Mouse (Mus musculus) splenic B cell, adult 2 months (primary cell): ENCODE data around the gene Oaf.

Experiments
- DNase-seq: peaks from one replicate; pipeline ENCODE4 v3.0.0-alpha.2; 2011; ENCODE audit warnings: low read depth, low spot score
- H3K27me3 ChIP-seq: 2 replicates; pipeline ENCODE4 v1.6.1; 2012; ENCODE audit warnings: mild to moderate bottlenecking, low read length, moderate library complexity, mixed read lengths; ENCODE audit not compliant: control insufficient read depth, poor library complexity, insufficient read depth, severe bottlenecking
- H3K36me3 ChIP-seq: 2 replicates; pipeline ENCODE4 v1.6.1; 2012; ENCODE audit warnings: mild to moderate bottlenecking, low read length, moderate library complexity, mixed read lengths; ENCODE audit not compliant: control insufficient read depth, poor library complexity, insufficient read depth, severe bottlenecking

Gene Oaf

GRCm38 (mm10) chr9:43222429-43222715, 17.3 kb downstream of the Oaf start:
- no peak for DNase-seq
- Histone ChIP-seq H3K27me3 (no peaks in the 10 kb centered on the region), H3K36me3 (no peaks in the 10 kb centered on the region)

DNA sequence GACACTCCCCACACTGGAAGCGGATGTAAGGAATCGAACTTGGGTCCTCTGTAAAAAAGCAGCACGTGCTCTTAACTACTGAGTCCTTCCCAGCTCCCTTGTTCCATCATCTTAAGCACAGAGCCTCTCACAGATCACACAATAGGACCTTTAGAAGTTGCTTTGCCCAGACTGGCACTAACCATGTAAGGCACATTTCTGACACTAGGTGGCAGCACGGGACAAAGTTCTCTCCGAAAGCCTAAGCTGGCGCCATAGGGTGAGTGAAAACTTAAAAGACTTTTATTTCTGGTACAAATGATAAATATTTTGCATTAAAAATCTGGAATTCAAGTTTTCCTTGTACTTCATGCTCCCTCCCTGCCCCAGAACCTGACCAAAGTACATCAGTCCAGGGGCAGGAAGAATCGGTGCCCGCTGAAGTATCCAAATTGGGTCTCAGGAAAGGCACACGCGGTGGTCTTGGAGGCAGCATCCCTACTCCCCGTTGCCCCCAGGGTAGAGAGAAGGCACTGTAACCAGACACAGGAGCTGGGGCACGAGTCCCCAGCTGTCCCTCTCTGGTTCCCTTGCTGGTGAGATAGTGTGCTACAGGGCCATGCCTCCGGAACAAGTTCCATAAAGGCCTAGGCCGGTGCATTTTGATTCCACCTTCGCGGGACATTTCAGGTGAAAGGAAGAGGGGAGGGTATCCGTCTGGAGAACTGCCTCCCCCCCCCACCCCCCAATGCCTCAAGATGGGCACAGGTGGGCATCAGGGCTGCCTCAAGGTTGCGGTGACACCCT, 17.9 kb downstream of the Oaf start:
- peak; percentile 72 for DNase-seq
- Histone ChIP-seq H3K27me3 (no peaks in the 10 kb centered on the region), H3K36me3 (no peaks in the 10 kb centered on the region)

DNA sequence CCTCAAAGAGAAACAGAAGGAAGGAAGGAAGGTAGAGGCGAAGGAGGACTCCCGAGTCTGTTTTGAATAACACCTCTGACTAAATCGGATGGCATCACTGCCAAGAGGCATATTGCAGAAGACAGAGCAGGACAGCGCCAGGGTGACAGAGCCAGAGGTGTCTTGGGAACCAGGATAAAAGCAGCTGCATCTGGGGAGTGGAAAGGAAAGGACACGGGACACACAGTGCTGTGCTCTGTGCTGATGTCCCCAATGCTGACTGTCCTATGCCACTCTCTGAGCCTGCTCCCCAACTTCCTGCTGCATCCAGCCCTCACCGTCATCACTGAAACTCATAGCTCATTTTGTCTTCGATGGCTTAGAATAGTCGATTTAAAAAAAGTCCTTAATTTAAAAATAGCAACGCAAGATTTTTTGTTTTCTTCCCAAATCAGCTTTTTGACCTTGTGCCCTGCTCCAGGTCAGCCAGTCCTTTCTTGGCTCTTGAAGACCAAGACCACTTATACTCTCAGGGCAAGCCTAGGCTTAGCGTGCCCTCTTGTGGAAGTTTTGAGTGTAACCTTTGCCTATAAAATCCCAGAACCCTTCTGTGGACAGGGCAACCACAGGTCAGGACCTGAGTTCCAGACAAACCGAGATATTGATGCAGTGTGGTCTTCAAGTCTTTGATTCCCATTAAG, 28.8 kb downstream of the Oaf start:
- Histone ChIP-seq H3K36me3 (no peaks in the 10 kb centered on the region), H3K27me3 (no peaks in the 10 kb centered on the region)
- DNase-seq: peak; percentile 27

DNA sequence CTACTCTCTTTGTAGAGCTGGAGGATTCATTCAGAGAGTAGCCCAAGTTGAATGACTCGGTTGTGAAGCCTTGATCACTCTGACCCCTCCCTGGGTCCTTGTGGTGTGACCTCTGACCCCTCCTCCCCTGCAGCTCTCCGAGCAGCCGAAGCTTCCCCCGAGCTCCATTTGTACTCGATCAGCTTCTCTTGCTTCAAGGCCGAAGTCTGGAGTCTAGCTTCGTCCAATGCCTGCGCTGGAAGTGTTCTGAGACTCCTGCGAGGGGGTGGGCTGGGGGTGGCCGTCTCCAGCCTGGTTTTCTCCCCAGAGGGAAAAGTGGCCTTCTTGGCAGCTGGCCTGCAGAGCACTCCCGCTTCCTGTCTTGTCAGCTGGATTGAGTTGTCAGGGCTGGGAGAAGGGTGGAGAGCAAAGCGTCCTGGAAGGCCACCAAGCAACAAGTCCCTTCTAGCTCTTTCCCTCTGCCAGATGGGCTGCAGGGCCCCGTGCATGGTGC, 29.5 kb downstream of the Oaf start, which contains the start of gene Pou2f3:
Gene Pou2f3, minus strand, starts transcription at position 180 of the 493 bp plus-strand sequence.
- H3K27me3 ChIP-seq: no peaks in the 10 kb centered on the region
- DNase-seq: no peak
- no peaks in the 10 kb centered on the region for H3K36me3 ChIP-seq

DNA sequence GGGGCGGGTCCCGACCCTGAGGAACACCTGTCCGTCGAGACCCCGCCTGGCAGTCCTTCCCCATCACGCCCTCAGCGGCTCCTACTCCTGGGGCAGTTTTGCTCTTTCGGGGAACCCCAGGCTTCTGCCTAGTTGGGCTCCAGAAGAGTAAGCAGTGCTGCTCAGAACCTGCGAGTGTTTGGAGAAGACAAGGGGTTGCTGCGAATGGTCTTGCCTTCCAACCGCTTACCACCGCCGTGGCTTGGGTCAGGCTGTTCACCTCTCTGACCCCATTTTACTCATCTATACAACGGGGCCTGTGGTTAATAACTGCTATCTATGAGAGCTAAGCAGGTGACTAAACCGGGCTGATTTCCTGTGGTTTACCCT, 33.7 kb downstream of the Oaf start:
- no peaks in the 10 kb centered on the region for H3K27me3 ChIP-seq
- DNase-seq: no peak

GRCm38 (mm10) chr9:43205343-43206021, 34.2 kb downstream of the Oaf start:
- DNase-seq: no peak
- Histone ChIP-seq H3K27me3 (no peaks in the 10 kb centered on the region), H3K36me3 (no peaks in the 10 kb centered on the region)

More for the DNA sequence above, 33.7 kb downstream of the Oaf start:
- H3K36me3 ChIP-seq: no peaks in the 10 kb centered on the region

GRCm38 (mm10) chr9:43200212-43200611, 39.5 kb downstream of the Oaf start:
- no peak for DNase-seq
- H3K27me3 ChIP-seq: no peaks in the 10 kb centered on the region
- no peaks in the 10 kb centered on the region for H3K36me3 ChIP-seq

DNA sequence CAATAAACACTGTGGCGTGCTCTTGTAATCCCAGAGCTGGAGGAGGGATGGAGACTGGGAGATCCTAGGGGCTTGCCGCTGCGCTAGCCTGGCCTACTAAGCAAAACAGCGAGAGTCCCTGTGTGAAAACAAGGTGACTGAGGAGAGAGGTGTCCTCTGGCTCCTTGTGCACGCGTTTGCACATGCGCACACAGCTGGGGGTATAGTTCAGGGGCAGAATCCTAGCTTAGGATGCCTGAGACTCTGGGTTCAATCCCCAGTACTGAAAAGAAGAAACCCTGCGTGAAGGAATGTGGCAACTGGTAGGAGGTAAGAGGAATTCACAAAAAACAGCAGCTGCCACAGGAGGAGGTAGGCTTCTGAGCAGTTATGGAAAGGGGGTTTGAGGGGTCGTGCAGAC, 45.7 kb downstream of the Oaf start:
- H3K36me3 ChIP-seq: no peaks in the 10 kb centered on the region
- no peak for DNase-seq
- H3K27me3 ChIP-seq: no peaks in the 10 kb centered on the region

GRCm38 (mm10) chr9:43191561-43191960, 48.1 kb downstream of the Oaf start:
- Histone ChIP-seq H3K27me3 (no peaks in the 10 kb centered on the region), H3K36me3 (no peaks in the 10 kb centered on the region)
- DNase-seq: no peak

DNA sequence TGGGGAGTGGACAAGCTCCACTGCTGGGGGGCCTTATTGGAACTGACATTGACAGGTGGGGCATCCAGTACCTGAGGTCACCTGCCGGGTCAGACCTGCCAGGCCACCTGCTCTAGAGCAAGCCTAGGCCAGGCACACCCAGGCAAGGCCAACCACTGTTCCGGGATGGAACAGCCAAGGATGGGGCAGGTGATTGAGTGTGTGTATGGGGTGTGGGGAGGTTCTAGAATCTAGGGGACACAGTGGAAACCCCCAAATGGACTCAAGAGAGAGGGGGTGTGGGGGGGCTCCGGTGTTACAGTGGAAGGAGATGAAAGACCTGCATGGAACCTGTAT, 50.7 kb downstream of the Oaf start:
- Histone ChIP-seq H3K27me3 (no peaks in the 10 kb centered on the region), H3K36me3 (no peaks in the 10 kb centered on the region)
- DNase-seq: no peak

DNA sequence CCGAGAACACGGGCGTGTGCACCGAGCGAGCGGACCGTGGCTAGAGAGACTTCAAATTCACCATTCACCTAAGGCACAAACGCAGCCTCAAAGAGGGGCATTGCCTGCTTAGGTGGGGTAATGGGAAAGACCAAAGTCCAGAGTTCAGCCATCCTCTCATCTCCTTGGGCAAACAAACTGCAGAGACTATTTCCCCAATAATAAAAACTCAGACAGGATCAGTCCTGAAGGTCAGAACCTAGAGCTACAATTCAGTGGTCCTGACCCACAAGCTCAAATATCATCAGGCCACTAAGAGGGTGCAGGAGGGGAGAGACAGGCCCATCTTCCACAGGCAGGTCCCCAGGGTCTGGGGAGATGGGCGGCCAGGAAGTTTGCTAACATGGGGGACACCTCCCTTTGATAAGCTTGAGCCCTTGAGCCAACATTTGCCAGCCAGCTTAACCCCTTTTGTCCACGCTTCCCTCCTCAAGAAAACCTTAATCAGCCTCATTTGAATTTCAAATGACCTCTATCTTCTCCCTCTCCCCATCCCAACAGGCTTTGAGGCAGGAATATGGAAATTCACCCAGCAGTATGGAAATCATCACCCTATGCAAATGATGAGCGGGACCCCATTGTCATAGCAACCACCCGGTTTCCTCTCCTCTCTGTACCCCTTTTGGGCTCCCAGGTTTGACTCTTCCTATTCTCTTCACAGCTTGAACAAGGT, 51.2 kb downstream of the Oaf start:
- no peak for DNase-seq
- Histone ChIP-seq H3K36me3 (no peaks in the 10 kb centered on the region), H3K27me3 (no peaks in the 10 kb centered on the region)

DNA sequence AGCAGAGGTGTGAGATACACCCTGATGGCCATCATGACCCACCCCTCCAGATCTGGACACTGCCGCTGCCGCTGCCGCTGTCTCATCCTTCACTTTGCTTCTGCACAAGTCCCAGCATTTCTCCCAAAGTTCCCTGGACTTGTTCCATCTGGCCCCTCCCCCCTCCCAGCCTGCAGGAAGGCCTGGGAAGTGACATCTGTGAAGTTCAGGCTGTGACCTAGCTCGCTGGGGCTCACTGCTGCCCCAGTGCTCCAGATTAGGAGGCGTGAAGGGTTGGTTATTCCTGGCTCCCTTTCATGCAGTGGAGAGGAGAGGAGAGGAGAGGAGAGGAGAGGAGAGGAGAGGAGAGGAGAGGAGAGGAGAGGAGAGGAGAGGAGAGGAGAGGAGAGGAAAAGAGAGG, 60.1 kb downstream of the Oaf start:
- no peaks in the 10 kb centered on the region for H3K36me3 ChIP-seq
- no peak for DNase-seq
- H3K27me3 ChIP-seq: no peaks in the 10 kb centered on the region

- no peak for DNase-seq
- Histone ChIP-seq H3K36me3 (no peaks in the 10 kb centered on the region), H3K27me3 (no peaks in the 10 kb centered on the region)
Measured at GRCm38 (mm10) chr9:43178172-43178571, 61.5 kb downstream of the Oaf start.
